Mouse (Mus musculus): ENCODE results near the gene Zbtb18.

Gene Zbtb18

DNA sequence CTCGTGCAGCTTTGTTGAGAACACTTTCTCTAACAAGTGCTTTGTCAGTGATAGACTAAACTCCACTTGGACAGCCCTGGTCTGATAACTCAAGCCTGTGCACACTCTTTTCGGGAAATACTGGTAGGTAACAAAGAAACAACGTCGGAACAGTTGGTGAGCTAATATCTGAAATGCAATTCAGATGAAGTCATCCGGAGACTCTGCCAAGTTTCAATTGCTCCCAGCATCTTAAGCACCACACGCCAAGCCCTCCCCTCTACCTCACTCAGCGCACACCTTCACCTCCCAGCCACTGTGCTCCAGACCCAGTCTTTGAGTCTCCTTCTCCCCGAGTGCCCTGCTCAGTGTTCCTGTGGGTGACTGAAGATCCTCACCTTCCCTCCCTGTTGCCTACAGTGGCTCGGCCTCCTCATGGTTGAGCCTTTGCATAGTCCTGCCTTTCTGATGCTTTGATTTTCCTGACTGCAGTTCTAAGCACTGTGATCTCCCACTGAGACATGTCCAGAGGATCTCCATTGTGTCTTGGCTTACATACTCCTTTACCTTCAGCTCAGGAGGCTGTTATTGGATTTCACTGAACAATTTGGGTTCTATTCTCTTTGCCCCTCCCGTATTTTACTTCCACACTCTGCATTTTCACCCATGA, 37.3 kb downstream of the Zbtb18 start:
- DNase-seq (ENCODE audit: low spot score in 2 of 2) = no peak

DNA sequence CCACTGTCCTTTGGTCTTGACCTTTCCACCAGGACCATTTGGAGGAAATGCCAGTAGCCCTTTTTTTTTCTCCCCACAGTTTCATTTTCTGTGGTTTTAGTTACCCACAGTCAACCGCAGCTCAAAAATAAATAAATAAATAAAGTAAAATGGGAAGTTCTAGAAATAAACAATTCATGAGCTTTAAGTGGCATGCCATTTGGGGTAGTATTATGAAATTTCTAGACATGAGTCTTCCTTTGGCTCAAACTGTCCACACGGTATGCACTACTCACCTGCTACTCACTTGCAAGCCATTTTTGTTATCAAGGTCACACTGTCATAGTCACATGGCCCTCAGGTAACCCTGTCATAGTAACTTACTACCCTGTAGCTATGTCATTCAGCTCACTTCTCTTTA, 41.5 kb downstream of the Zbtb18 start:
- no peak for DNase-seq (ENCODE audit: low spot score in 2 of 2)

DNA sequence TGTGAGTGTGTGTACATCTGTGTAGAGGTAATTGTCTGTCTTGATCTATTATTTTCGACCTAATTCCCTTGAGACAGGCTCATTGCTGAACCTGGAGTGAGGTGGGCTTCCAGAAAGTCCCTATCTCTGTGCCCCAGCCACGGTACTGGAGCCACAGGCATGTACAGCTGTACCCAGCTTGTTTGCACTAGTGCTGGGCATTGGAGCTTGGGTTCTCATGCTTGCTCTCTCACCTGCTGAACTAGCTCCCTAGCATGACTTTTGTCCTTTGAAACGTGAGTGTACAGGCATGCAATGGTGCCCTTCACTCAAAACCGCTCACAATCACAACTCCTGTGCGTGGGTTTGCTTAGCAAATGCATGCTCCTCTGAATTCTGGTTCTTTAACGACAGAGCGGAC, 42.1 kb downstream of the Zbtb18 start:
- no peak for DNase-seq (ENCODE audit: low spot score in 2 of 2)

DNA sequence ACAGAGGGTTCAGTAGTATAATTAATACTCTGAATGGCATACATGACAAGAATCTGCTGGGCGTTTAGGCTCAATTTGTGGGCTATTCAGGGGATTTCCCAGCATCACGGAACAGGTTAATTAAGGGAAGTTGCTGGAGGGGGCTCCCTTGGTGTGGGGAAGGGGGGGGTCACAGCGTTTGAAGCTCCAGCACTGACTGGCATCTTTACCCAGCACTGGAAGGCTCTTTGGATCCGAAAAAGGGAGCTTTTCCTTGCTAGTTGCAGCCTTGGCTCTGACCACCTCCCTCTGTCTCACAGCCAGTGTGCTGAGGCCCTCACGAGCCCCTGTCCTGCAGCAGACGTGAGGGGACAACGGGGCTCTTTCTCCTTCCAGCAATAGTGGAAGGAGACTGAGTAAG, 42.5 kb downstream of the Zbtb18 start:
- DNase-seq (ENCODE audit: low spot score in 2 of 2) = no peak

DNA sequence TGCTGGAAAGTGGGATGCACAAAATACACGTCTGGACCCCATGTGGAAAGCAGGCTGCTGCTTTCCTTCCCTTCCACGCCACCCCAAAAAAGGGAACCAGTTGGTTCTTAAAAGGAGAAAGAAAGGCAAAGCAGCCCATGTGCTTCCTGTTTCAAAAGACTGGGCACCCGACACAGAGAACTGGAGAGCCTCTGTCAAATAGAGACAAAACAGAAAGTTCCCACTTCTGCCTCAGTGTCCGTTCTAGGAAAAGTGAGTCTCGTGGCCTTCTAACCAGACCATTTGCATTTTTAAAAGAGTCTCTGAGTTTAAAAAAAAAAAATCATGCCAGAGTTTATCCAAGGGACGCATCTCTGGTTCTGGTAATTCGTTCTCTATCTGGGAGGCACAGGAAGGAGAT, 47.7 kb downstream of the Zbtb18 start:
- DNase-seq (ENCODE audit: low spot score in 2 of 2) = no peak

DNA sequence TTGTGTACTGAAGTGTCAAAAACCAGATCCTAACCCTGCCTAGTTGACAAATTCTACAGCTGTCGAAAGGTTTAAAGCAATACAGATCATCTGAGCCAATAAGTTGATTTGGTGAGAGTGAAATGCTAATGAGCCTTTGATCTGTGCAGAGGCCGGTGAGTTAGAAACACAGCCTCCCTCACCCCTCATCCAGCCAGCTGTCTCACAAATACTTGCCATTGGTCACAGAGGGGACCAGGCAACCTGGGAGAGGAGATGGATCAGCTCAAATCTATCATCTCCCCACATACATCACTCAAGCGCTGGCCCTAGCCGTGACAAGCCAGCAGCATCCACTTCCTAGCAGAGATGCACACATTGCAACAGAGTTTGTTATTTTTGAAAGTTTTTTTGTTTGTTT, 48.7 kb downstream of the Zbtb18 start:
- no peak for DNase-seq (ENCODE audit: low spot score in 2 of 2)

DNA sequence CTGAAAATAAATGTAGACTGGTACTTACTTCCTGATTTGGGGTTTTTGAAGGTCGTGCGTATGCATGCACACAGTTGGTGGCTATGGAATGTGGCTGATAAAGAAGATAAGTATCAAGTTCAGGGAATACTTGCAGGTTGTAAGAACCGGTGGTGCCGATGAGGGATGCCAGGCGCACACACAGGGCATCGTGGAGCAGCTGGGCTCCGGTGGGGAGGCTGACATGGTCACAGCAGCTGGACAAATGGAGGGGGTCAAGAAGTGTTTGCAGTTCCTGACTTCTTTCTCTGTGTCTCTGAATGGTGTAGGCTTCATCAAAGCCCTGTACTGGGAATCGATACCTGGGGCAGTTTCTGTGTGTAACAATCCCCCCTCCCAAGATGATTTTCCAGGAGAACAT, 49.1 kb downstream of the Zbtb18 start:
- no peak for DNase-seq (ENCODE audit: low spot score in 2 of 2)

DNA sequence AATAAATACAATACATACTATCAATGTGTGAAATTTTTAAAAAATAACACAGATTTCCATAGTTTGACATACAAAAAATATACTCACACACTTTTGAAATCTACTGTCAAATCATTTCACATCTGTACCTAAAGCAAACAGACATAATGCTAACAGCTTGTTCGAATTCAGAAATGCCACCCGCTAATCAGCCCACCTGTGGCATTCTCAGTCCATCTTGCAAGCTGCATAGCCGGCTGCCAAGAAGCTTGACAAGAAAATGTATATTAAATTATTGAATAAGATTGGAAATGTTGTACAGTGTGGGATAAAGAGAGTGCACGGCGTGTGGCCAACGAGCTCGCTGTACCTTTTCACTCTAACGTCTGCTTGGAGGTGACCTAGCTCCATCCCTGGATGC, 52.2 kb downstream of the Zbtb18 start:
- no peak for DNase-seq (ENCODE audit: low spot score in 2 of 2)

DNA sequence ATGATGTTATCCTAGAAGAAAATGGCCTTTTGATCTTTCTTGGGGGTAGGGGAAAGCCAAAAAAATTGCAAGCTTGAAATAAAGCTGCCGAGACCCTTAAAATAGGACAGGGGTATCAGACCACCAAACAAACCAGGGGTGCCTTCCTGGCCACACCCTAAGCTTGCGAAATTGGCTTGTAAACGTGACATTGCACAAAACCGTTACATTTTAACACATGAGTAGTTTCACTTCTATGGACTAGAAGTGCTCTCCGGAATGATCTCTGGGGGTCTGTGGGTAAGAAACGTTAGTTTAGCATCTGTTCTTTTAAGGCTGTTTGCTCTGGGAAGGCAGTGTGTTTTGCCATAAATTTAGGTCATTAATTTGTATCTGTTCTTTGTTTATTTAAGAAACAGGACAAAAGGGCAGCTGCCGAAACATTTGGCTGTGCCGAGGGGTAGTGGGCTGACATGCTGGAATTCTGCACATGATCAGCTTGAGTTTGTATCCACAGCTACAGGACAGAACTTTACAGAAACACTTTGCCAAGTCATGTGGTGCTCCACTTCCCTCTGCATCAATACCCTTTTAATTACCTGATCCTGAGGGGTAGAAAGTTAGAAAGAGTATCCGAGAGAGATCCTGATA, 52.9 kb downstream of the Zbtb18 start:
- no peak for DNase-seq (ENCODE audit: low spot score in 2 of 2)

Measured in urinary bladder, postnatal 36 days (tissue).